ENCODE assay signal across 20 mouse cellular contexts in the genomic region with DNA sequence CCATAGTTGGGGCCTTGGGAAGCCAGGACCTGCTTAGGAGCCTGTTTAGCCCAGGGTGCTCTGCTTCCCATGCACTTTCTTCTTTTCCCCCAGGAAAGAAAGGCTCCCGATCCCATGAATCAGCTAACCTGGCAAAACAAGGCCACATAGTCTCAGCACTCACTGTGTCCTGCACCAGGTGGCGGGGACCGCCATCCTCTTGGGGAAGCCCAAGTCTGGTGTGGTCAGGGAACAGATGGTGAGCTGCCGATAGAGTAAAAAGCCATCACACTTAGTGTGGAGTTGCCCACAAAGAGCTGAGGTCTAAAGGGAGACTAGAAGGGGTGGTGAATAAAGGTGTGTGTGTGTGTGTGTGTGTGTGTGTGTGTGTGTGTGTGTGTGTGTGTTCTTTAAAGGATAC.
"Had no signal": no experiment of that assay in that cellular context is flagged by ENCODE, and none has a peak within 500 bp of the region (broad histone marks: within the 10 kb centered on the region; RNA-seq: fewer than 3 reads in every experiment).

No protein-coding gene starts in this region.

- H3K9me3 ChIP-seq: intestine, embryonic 15.5 days; limb, embryonic 12.5 days; limb, embryonic 15.5 days; midbrain, embryonic 13.5 days; stomach, embryonic 15.5 days had no signal

- H3K27ac ChIP-seq: intestine, embryonic 15.5 days; limb, embryonic 12.5 days; limb, embryonic 15.5 days; midbrain, embryonic 13.5 days; neural tube, embryonic 13.5 days; stomach, embryonic 15.5 days had no signal

- H3K9ac ChIP-seq: intestine, embryonic 15.5 days; limb, embryonic 12.5 days; limb, embryonic 15.5 days; midbrain, embryonic 13.5 days; neural tube, embryonic 13.5 days; stomach, embryonic 15.5 days had no signal

- H3K36me3 ChIP-seq: intestine, embryonic 15.5 days; limb, embryonic 12.5 days; limb, embryonic 15.5 days; midbrain, embryonic 13.5 days; neural tube, embryonic 13.5 days; stomach, embryonic 15.5 days had no signal

- H3K27me3 ChIP-seq: intestine, embryonic 15.5 days; limb, embryonic 15.5 days; midbrain, embryonic 13.5 days; neural tube, embryonic 13.5 days; stomach, embryonic 15.5 days had no signal

- ATAC-seq: intestine, embryonic 15.5 days; midbrain, embryonic 13.5 days; midbrain, embryonic 16.5 days had no signal

- DNase-seq: kidney, adult 18-20 months; kidney, adult 9 months; kidney, postnatal 14 days; kidney, postnatal 4 days; left cerebral cortex, postnatal 4 days; lung, adult 2 months; lung, postnatal 14 days; lung, postnatal 4 days; retina, postnatal 1 day; right cerebral cortex, postnatal 25 days; spleen, adult 18-20 months; thymus, postnatal 25 days had no signal

- H3K4me3 ChIP-seq: intestine, embryonic 15.5 days; limb, embryonic 12.5 days; limb, embryonic 15.5 days; midbrain, embryonic 13.5 days; myocyte; neural tube, embryonic 13.5 days; stomach, embryonic 15.5 days had no signal

- H3K4me2 ChIP-seq: intestine, embryonic 15.5 days; limb, embryonic 12.5 days; limb, embryonic 15.5 days; midbrain, embryonic 13.5 days; neural tube, embryonic 13.5 days; stomach, embryonic 15.5 days had no signal
